Mouse (Mus musculus): ENCODE measurements around the gene Ppm1f.

GRCm38 (mm10) chr16:16939543-16939942, 43.3 kb downstream of the Ppm1f start:
- TF ChIP-seq CTCF (IDR thresholded peaks at IDR 0.05) (no peak), EP300 (IDR thresholded peaks at IDR 0.05) (no peak)
